Mouse (Mus musculus) fibroblast of lung, adult 2 months (primary cell): ENCODE data around the gene Gm17416.

Experiments used
- DNase-seq: peaks from one replicate; pipeline ENCODE4 v3.0.0-alpha.2; 2011; ENCODE audit warnings: low read depth

Gene Gm17416

DNA sequence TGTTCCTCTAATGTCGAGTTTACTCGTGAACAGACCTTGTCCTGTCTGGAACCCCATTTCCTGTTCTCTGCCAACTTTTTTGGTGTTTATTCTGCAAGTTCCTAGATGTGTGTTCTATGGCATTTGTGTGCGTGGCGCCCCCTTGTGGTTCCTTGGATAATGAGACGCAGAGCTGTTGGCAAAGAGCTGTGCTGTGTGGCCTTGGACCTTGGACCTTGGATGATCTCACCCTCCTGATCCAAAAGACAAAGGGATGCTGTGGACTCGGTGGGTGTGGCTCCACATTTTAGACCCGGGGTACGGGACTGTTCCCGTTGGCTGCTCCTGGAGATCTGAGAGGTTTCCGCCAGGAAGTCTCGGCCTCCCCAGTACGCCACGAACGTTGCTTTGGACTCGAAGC is 34.9 kb downstream of the Gm17416 start, which contains the start of gene Defb36:
TSS of gene Defb36 (plus strand) at position 271 of the 400 bp plus-strand sequence.
- no peak for DNase-seq

DNA sequence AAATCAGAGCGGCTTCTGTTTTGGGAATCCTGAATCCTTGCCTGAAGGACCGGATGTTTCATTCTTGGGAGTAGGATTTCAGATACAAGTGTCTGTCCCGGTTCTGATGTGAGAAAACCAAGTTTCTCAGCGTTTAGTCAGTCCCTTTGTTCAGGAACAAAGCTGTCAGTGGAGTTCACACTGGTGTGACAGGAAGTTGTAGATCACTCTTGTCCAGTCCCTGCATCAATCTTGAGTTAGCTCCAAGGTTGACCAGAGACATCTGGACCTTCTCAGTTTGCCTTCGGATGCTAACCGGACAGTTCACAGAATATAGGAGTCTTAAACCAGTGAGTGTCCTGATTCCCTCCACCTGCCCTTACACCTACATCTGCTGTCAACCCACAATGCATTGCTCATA is 38.6 kb downstream of the Gm17416 start:
- DNase-seq, result no peak

DNA sequence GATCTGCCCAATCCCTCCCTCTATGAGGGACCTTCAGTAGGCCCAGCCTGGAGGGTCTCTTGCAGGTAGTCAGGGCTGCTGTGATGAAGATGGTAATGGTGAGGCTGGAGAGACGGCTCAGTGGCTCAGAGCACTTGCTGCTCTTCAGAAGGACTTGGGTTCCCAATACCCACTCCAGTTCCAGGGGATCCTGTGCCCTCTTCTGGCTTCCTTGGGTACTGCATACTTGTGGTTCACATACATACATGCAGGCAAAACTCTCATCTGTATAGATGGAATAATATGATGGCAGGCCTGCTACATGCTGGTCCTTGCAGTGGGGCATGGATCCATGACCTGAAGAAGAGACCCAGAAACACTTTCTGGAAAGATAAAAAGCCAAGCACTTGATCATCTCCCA is 39.6 kb downstream of the Gm17416 start:
- DNase-seq, result no peak

DNA sequence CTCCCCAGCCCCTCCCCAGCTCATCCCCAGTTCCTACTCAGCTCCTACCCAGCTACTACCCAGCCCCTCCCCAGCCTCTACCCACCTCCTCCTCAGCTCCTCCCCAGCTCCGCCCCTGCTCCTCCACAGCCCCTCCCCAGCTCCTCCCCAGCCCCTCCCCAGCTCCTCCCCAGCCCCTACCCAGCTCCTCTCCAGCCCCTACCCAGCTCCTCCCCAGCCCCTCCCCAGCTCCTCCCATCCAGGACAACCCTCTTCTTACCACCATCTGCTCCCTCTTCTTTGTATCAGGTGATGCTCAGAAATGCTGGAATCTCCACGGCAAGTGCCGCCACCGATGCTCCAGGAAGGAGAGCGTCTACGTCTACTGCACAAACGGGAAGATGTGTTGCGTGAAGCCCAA is 43.1 kb downstream of the Gm17416 start:
- DNase-seq, result no peak

DNA sequence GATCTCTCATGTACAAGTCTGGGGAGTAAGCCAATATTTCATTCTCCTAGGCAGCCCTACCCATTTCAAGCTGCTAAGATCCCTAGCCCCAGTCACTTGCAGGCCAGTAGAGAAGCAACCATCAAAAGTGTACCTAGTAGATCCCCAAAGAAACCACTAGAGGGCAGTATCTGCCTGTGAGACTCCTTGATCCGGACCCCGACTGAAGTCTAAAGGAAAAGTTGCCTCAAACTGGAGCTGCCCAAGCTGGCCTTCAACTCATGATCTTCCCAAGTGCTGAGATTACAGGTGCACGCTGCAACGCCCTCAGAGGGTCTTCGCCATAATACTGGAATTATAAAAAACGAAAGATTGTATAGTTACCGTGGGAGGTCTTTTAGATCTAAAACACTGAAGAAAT is 46.4 kb downstream of the Gm17416 start:
- DNase-seq, result peak; percentile 49

DNA sequence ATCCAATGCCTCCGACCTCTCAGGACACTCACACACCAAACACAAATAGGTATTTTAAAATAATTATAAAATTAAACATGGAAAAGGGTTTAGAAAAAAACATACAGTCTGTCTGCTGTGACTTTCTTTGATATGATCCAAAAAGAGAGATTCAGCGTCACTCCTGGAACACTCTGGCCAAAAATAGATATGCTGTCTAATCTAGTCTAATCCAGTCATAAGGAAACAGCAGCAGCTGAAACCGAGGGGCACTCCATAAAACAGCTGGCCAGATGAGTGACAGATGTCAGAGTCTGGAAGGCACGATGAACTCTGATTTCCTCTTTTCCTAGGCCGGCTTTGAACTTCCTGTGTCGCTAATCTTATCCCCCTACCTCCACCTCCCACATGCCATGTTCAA is 47.3 kb downstream of the Gm17416 start:
- no peak for DNase-seq

DNA sequence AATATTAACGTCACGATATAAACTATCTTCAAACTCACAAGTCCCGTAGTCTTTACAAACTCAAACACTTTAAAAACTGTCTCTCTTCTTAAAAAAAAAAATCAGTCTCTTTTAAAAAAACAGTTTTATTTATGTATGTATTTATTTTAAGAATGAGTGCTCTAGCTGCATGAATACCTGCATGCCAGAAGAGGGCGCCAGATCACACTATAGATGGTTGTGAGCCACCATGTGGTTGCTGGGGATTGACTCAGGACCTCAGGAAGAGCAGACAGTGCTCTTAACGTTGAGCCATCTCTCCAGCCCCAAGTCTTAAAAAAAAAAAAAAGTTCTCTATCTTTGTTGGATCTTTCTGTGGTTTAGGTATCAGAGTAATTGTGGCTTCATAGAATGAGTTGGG is 48.2 kb downstream of the Gm17416 start:
- no peak for DNase-seq
